Mouse (Mus musculus) right cerebral cortex, postnatal 25 days (tissue): ENCODE results near the gene Upk3b.
"Not testable (repeated sequence)": the region's sequence is repeated elsewhere in the genome, so short reads cannot be mapped to it uniquely, and the experiment has no call there.

ENCODE experiments used
- DNase-seq: peaks from one replicate; pipeline ENCODE4 v3.0.0; 2022

The Upk3b gene

GRCm38 (mm10) chr5:136036667-136037066 lies 1.6 kb upstream of the Upk3b start:
- DNase-seq = no peak

- DNase-seq = no peak
Measured at GRCm38 (mm10) chr5:136040210-136040609, 1.9 kb downstream of the Upk3b start.

- no peak for DNase-seq
Measured at GRCm38 (mm10) chr5:136041260-136041659, 3.0 kb downstream of the Upk3b start.

GRCm38 (mm10) chr5:136041666-136042065 lies 3.4 kb downstream of the Upk3b start:
- DNase-seq = no peak

- no peak for DNase-seq
Measured at GRCm38 (mm10) chr5:136044865-136045264, 6.6 kb downstream of the Upk3b start.

GRCm38 (mm10) chr5:136045408-136045807 lies 7.1 kb downstream of the Upk3b start:
- DNase-seq = no peak

GRCm38 (mm10) chr5:136045987-136046386 lies 7.7 kb downstream of the Upk3b start:
- peak; percentile 67 for DNase-seq

- DNase-seq = not testable (repeated sequence)
Measured at GRCm38 (mm10) chr5:136048541-136048940, 10.2 kb downstream of the Upk3b start.

GRCm38 (mm10) chr5:136049926-136050325 lies 11.6 kb downstream of the Upk3b start:
- DNase-seq = no peak

- DNase-seq = no peak
Measured at GRCm38 (mm10) chr5:136051231-136052085, 13.2 kb downstream of the Upk3b start.

GRCm38 (mm10) chr5:136052861-136053655 lies 14.8 kb downstream of the Upk3b start:
- DNase-seq = no peak

- DNase-seq = no peak
Measured at GRCm38 (mm10) chr5:136054301-136055077, 16.2 kb downstream of the Upk3b start, which contains the start of gene Upk3bl. TSS of gene Upk3bl (plus strand) at chr5:136054492.

GRCm38 (mm10) chr5:136056062-136056461 lies 17.8 kb downstream of the Upk3b start:
- no peak for DNase-seq

- DNase-seq = no peak
Measured at GRCm38 (mm10) chr5:136057085-136057484, 18.8 kb downstream of the Upk3b start.

GRCm38 (mm10) chr5:136061567-136061966 lies 23.3 kb downstream of the Upk3b start:
- peak; percentile 48 for DNase-seq

GRCm38 (mm10) chr5:136063920-136064319 lies 25.6 kb downstream of the Upk3b start:
- DNase-seq = no peak

GRCm38 (mm10) chr5:136066404-136067148 lies 28.3 kb downstream of the Upk3b start:
- not testable (repeated sequence) for DNase-seq

GRCm38 (mm10) chr5:136069411-136069810 lies 31.1 kb downstream of the Upk3b start:
- no peak for DNase-seq

GRCm38 (mm10) chr5:136073051-136073450 lies 34.8 kb downstream of the Upk3b start:
- no peak for DNase-seq

- no peak for DNase-seq
Measured at GRCm38 (mm10) chr5:136073526-136073925, 35.2 kb downstream of the Upk3b start.

- no peak for DNase-seq
Measured at GRCm38 (mm10) chr5:136075076-136075475, 36.8 kb downstream of the Upk3b start.

- peak; percentile 9 for DNase-seq
Measured at GRCm38 (mm10) chr5:136076284-136076683, 38.0 kb downstream of the Upk3b start.
